Mouse (Mus musculus) hindbrain, embryonic 14.5 days (tissue): Measurements from ENCODE around the gene Rims3. TPM values are rescaled to one million over a fixed set of nuclear protein-coding genes. Genes with fewer than 3 reads are reported as not detected.
A peak's percentile ranks its signal among the peaks of the same experiment; 100 is the strongest.

Source experiments
- ATAC-seq: fragments of 200-750 bp; cut with Nextera tagmentation; 2 replicates; pipeline ENCODE4 v1.8.0; 2017; ENCODE audit warnings: moderate number of reproducible peaks, mild to moderate bottlenecking, moderate TSS enrichment, moderate library complexity; ENCODE audit not compliant: low FRiP score
- DNase-seq: peaks from one replicate; pipeline ENCODE4 v3.0.0-alpha.2; 2015; ENCODE audit warnings: low spot score
- H3K27ac ChIP-seq: fragments of 300-500 bp; sonication (generic); 2 replicates; pipeline ENCODE4 v1.5.1; 2014; ENCODE audit warnings: mild to moderate bottlenecking, moderate library complexity
- H3K27me3 ChIP-seq: fragments of 300-500 bp; sonication (generic); 2 replicates; pipeline ENCODE4 v1.6.1; 2014; ENCODE audit warnings: mild to moderate bottlenecking, low read length, mixed read lengths; ENCODE audit not compliant: control insufficient read depth, insufficient read depth
- H3K36me3 ChIP-seq: fragments of 300-500 bp; sonication (generic); replicated peaks from 2 replicates; pipeline ENCODE4 v1.6.1; 2014; ENCODE audit not compliant: control insufficient read depth, insufficient read depth
- H3K4me1 ChIP-seq: fragments of 300-500 bp; sonication (generic); replicated peaks from 2 replicates; pipeline ENCODE4 v1.6.1; 2014; ENCODE audit warnings: antibody characterized with exemption, low read length, mixed read lengths; ENCODE audit not compliant: control insufficient read depth, insufficient read depth
- H3K4me2 ChIP-seq: fragments of 300-500 bp; sonication (generic); replicated peaks from 2 replicates; pipeline ENCODE4 v1.6.1; 2014; ENCODE audit warnings: mild to moderate bottlenecking, moderate library complexity
- H3K4me3 ChIP-seq: fragments of 300-500 bp; sonication (generic); replicated peaks from 2 replicates; pipeline ENCODE4 v1.5.1; 2014; ENCODE audit warnings: mild to moderate bottlenecking, low read length
- H3K9ac ChIP-seq: fragments of 300-500 bp; sonication (generic); 2 replicates; pipeline ENCODE4 v1.6.1; 2014
- H3K9me3 ChIP-seq: fragments of 300-500 bp; sonication (generic); 2 replicates; pipeline ENCODE4 v1.6.1; 2016; ENCODE audit warnings: low read length; ENCODE audit not compliant: control insufficient read depth
- WGBS: fragments of 180-500 bp; shearing (Covaris S2); extraction: QIAGEN DNeasy Blood & Tissue Kit; methylation state at CpG from one replicate; pipeline ENCODE4 v1.1.7; 2014; 5-methylcytosine and 5-hydroxymethylcytosine counted together
- polyA plus RNA-seq: library from polyadenylated mRNA; unstranded; fragments of >200 nt; fragmentation: Nextera tagmentation; extraction: Ambion mirVana; gene quantifications from 2 replicates; pipeline ENCODE4 v1.2.1, GENCODE M21; 2014

The Rims3 gene
- polyA plus RNA-seq: 26.2 and 29.6 TPM in 2 replicates

- Histone ChIP-seq H3K27ac (peak within 1 kb of the TSS; percentile 59; the same call in 1 of the 2 replicates), H3K4me3 (peak within 1 kb of the TSS; percentile 76), H3K36me3 (no peaks in the 10 kb centered on the region), H3K4me2 (peak within 1 kb of the TSS; percentile 78), H3K27me3 (no peaks in the 10 kb centered on the region; the same call in 1 of the 2 replicates), H3K9me3 (no peaks in the 10 kb centered on the region), H3K9ac (peak within 1 kb of the TSS; percentile 77), H3K4me1 (peaks cover 19% of the 10 kb centered on the region; the same call in 1 of the 2 replicates)
- WGBS: under 1% methylated on average over 56 of the region's 68 CpGs
- DNase-seq: peak; percentile 57
- ATAC-seq: peak; percentile 74
These were observed at the start of gene Rims3 for GRCm38 (mm10) chr4:120854588-120855319. Gene Rims3, plus strand, starts transcription at chr4:120854816.

GRCm38 (mm10) chr4:120805816-120806215 is 48.8 kb upstream of the Rims3 start:
- 0 out of 2 replicates have a peak, but pooled peaks cover 15% of the 10 kb centered on the region for H3K4me1 ChIP-seq
- no peak overlapping the region for H3K9ac ChIP-seq
- H3K4me2 ChIP-seq: no peak overlapping the region
- no peak overlapping the region for H3K27ac ChIP-seq
- no peak for DNase-seq
- no peak overlapping the region for H3K4me3 ChIP-seq
- no peak for ATAC-seq
- no peaks in the 10 kb centered on the region for H3K9me3 ChIP-seq
- no peaks in the 10 kb centered on the region for H3K36me3 ChIP-seq
- no peaks in the 10 kb centered on the region for H3K27me3 ChIP-seq

- H3K27ac ChIP-seq: 0 out of 2 replicates have a peak overlapping the region, but pooled peaks have one; percentile 41
- peaks cover 43% of the 10 kb centered on the region for H3K4me1 ChIP-seq
- no peaks in the 10 kb centered on the region for H3K36me3 ChIP-seq
- no peaks in the 10 kb centered on the region for H3K27me3 ChIP-seq
- ATAC-seq (no peak), DNase-seq (no peak)
- peak overlapping the region; percentile 47 for H3K4me3 ChIP-seq
- 26% methylated on average over 1 of the region's 1 CpGs for WGBS
- H3K4me2 ChIP-seq: peak overlapping the region; percentile 81
- H3K9ac ChIP-seq: peak overlapping the region; percentile 69
- H3K9me3 ChIP-seq: no peaks in the 10 kb centered on the region
These were observed 40.9 kb upstream of the Rims3 start for GRCm38 (mm10) chr4:120813762-120814161.

GRCm38 (mm10) chr4:120814171-120814570 is 40.4 kb upstream of the Rims3 start:
- H3K27ac ChIP-seq: peak overlapping the region; percentile 41; the same call in 1 of the 2 replicates
- peak overlapping the region; percentile 81 for H3K4me2 ChIP-seq
- H3K36me3 ChIP-seq: no peaks in the 10 kb centered on the region
- 49% methylated on average over 4 of the region's 4 CpGs for WGBS
- no peaks in the 10 kb centered on the region for H3K9me3 ChIP-seq
- no peaks in the 10 kb centered on the region for H3K27me3 ChIP-seq
- H3K9ac ChIP-seq: peak overlapping the region; percentile 69
- ATAC-seq: no peak
- peaks cover 42% of the 10 kb centered on the region for H3K4me1 ChIP-seq
- DNase-seq: no peak
- peak overlapping the region; percentile 47 for H3K4me3 ChIP-seq

- ATAC-seq (0 out of 2 replicates have a peak, but pooled peaks have one; percentile 1), DNase-seq (no peak)
- WGBS: 13% methylated on average over 4 of the region's 4 CpGs
- H3K27ac ChIP-seq: peak overlapping the region; percentile 73
- peak overlapping the region; percentile 81 for H3K4me2 ChIP-seq
- peak overlapping the region; percentile 69 for H3K9ac ChIP-seq
- H3K4me1 ChIP-seq: peaks cover 35% of the 10 kb centered on the region
- no peaks in the 10 kb centered on the region for H3K36me3 ChIP-seq
- no peaks in the 10 kb centered on the region for H3K9me3 ChIP-seq
- peak overlapping the region; percentile 47 for H3K4me3 ChIP-seq
- no peaks in the 10 kb centered on the region for H3K27me3 ChIP-seq
These were observed 39.5 kb upstream of the Rims3 start for GRCm38 (mm10) chr4:120815163-120815562.

- Histone ChIP-seq H3K36me3 (no peaks in the 10 kb centered on the region), H3K27ac (peak overlapping the region; percentile 73), H3K4me3 (peak overlapping the region; percentile 47), H3K9me3 (no peaks in the 10 kb centered on the region), H3K9ac (peak overlapping the region; percentile 69), H3K27me3 (no peaks in the 10 kb centered on the region), H3K4me2 (peak overlapping the region; percentile 81), H3K4me1 (peaks cover 35% of the 10 kb centered on the region)
- DNase-seq (peak; percentile 89), ATAC-seq (peak; percentile 98)
- 9% methylated on average over 10 of the region's 10 CpGs for WGBS
These were observed 38.8 kb upstream of the Rims3 start for GRCm38 (mm10) chr4:120815622-120816334.

- 52% methylated on average over 3 of the region's 3 CpGs for WGBS
- Histone ChIP-seq H3K4me3 (no peak overlapping the region), H3K4me2 (no peak overlapping the region), H3K9me3 (no peaks in the 10 kb centered on the region), H3K27me3 (no peaks in the 10 kb centered on the region), H3K27ac (no peak overlapping the region), H3K4me1 (peaks cover 33% of the 10 kb centered on the region), H3K36me3 (no peaks in the 10 kb centered on the region), H3K9ac (no peak overlapping the region)
- ATAC-seq (no peak), DNase-seq (no peak)
These were observed 37.4 kb upstream of the Rims3 start for GRCm38 (mm10) chr4:120817002-120817774.

GRCm38 (mm10) chr4:120817951-120818350 is 36.7 kb upstream of the Rims3 start:
- no peak overlapping the region for H3K4me2 ChIP-seq
- DNase-seq (no peak), ATAC-seq (no peak)
- WGBS: 89% methylated on average over 2 of the region's 2 CpGs
- H3K9me3 ChIP-seq: no peaks in the 10 kb centered on the region
- H3K9ac ChIP-seq: no peak overlapping the region
- H3K27ac ChIP-seq: no peak overlapping the region
- peaks cover 25% of the 10 kb centered on the region for H3K4me1 ChIP-seq
- H3K36me3 ChIP-seq: no peaks in the 10 kb centered on the region
- no peaks in the 10 kb centered on the region for H3K27me3 ChIP-seq
- H3K4me3 ChIP-seq: no peak overlapping the region

GRCm38 (mm10) chr4:120819296-120819695 is 35.3 kb upstream of the Rims3 start:
- no peak for DNase-seq

More at GRCm38 (mm10) chr4:120819296-120819695, 35.3 kb upstream of the Rims3 start:
- Histone ChIP-seq H3K27me3 (no peaks in the 10 kb centered on the region), H3K9ac (no peak overlapping the region), H3K9me3 (no peaks in the 10 kb centered on the region), H3K4me3 (no peak overlapping the region), H3K27ac (no peak overlapping the region), H3K36me3 (no peaks in the 10 kb centered on the region), H3K4me1 (peaks cover 21% of the 10 kb centered on the region), H3K4me2 (no peak overlapping the region)
- WGBS: 62% methylated on average over 1 of the region's 1 CpGs
- no peak for ATAC-seq
